Mouse (Mus musculus) embryonic facial prominence, embryonic 10.5 days (tissue): ENCODE measurements at regions not wholly inside any gene's neighbourhood (a gene's known extent, or its start where the extent isn't known, plus 50 kb on each side); places are given as distances from the start of the nearest gene placed in this dataset.

Experiments used
- DNase-seq: peaks from one replicate; pipeline ENCODE4 v3.0.0-alpha.2; 2017; ENCODE audit warnings: low spot score
- H3K27ac ChIP-seq: fragments of 300-500 bp; sonication (generic); replicated peaks from 2 replicates; pipeline ENCODE4 v1.5.1; 2016; ENCODE audit warnings: mild to moderate bottlenecking
- H3K27me3 ChIP-seq: fragments of 300-500 bp; sonication (generic); replicated peaks from 2 replicates; pipeline ENCODE4 v1.6.1; 2016; ENCODE audit warnings: low read depth, mild to moderate bottlenecking; ENCODE audit not compliant: poor library complexity, severe bottlenecking
- H3K36me3 ChIP-seq: fragments of 300-500 bp; sonication (generic); replicated peaks from 2 replicates; pipeline ENCODE4 v1.6.1; 2016; ENCODE audit warnings: mild to moderate bottlenecking, moderate library complexity
- H3K4me1 ChIP-seq: fragments of 300-500 bp; sonication (generic); 2 replicates; pipeline ENCODE4 v1.6.1; 2016
- H3K4me3 ChIP-seq: fragments of 300-500 bp; sonication (generic); 2 replicates; pipeline ENCODE4 v1.5.1; 2016; ENCODE audit warnings: mild to moderate bottlenecking, moderate library complexity
- H3K9me3 ChIP-seq: fragments of 300-500 bp; sonication (generic); 2 replicates; pipeline ENCODE4 v1.6.1; 2016; ENCODE audit warnings: mild to moderate bottlenecking
- WGBS: fragments of 180-500 bp; shearing (Covaris S2); methylation state at CpG from one replicate; pipeline ENCODE4 v1.1.7; 2016; 5-methylcytosine and 5-hydroxymethylcytosine counted together

- Histone ChIP-seq H3K9me3 (0 out of 2 replicates have a peak, but pooled peaks cover 2% of the 10 kb centered on the region), H3K27ac (no peak overlapping the region), H3K4me3 (no peak overlapping the region), H3K36me3 (no peaks in the 10 kb centered on the region), H3K4me1 (peaks cover under 1% of the 10 kb centered on the region; the same call in 1 of the 2 replicates), H3K27me3 (no peaks in the 10 kb centered on the region)
- DNase-seq, result no peak
- 86% methylated on average over 4 of the region's 4 CpGs for WGBS
Measured at GRCm38 (mm10) chr12:71607966-71608365, 222.9 kb upstream of the Daam1 start.

GRCm38 (mm10) chr12:71613326-71613725, 217.6 kb upstream of the Daam1 start:
- 54% methylated on average over 8 of the region's 8 CpGs for WGBS
- Histone ChIP-seq H3K9me3 (no peaks in the 10 kb centered on the region), H3K4me3 (no peak overlapping the region), H3K36me3 (no peaks in the 10 kb centered on the region), H3K27ac (no peak overlapping the region), H3K4me1 (peaks cover 8% of the 10 kb centered on the region; the same call in 1 of the 2 replicates), H3K27me3 (no peaks in the 10 kb centered on the region)
- DNase-seq, result peak; percentile 29

GRCm38 (mm10) chr12:71614945-71615344, 215.9 kb upstream of the Daam1 start:
- Histone ChIP-seq H3K4me1 (peaks cover 15% of the 10 kb centered on the region), H3K36me3 (no peaks in the 10 kb centered on the region), H3K4me3 (no peak overlapping the region), H3K27me3 (no peaks in the 10 kb centered on the region), H3K9me3 (no peaks in the 10 kb centered on the region), H3K27ac (no peak overlapping the region)
- no peak for DNase-seq
- WGBS, result 77% methylated on average over 2 of the region's 2 CpGs

GRCm38 (mm10) chr12:71615383-71615782, 215.5 kb upstream of the Daam1 start:
- Histone ChIP-seq H3K4me3 (no peak overlapping the region), H3K27ac (no peak overlapping the region), H3K27me3 (no peaks in the 10 kb centered on the region), H3K9me3 (no peaks in the 10 kb centered on the region), H3K36me3 (no peaks in the 10 kb centered on the region), H3K4me1 (peaks cover 19% of the 10 kb centered on the region)
- no peak for DNase-seq
- 41% methylated on average over 2 of the region's 2 CpGs for WGBS

GRCm38 (mm10) chr12:71616121-71616520, 214.8 kb upstream of the Daam1 start:
- Histone ChIP-seq H3K9me3 (no peaks in the 10 kb centered on the region), H3K4me1 (peaks cover 25% of the 10 kb centered on the region), H3K27me3 (no peaks in the 10 kb centered on the region), H3K36me3 (no peaks in the 10 kb centered on the region), H3K4me3 (no peak overlapping the region), H3K27ac (no peak overlapping the region)
- DNase-seq, result no peak
- WGBS, result 85% methylated on average over 4 of the region's 4 CpGs

- Histone ChIP-seq H3K27ac (no peak overlapping the region), H3K9me3 (no peaks in the 10 kb centered on the region), H3K27me3 (no peaks in the 10 kb centered on the region), H3K4me1 (peaks cover 25% of the 10 kb centered on the region), H3K36me3 (no peaks in the 10 kb centered on the region), H3K4me3 (no peak overlapping the region)
- no peak for DNase-seq
- 83% methylated on average over 6 of the region's 6 CpGs for WGBS
Measured at GRCm38 (mm10) chr12:71618466-71618865, 212.4 kb upstream of the Daam1 start.

GRCm38 (mm10) chr12:71618956-71619355, 211.9 kb upstream of the Daam1 start:
- DNase-seq, result no peak
- no peaks in the 10 kb centered on the region for H3K36me3 ChIP-seq
- 89% methylated on average over 8 of the region's 8 CpGs for WGBS

GRCm38 (mm10) chr12:71619561-71619960, 211.3 kb upstream of the Daam1 start:
- DNase-seq, result no peak
- Histone ChIP-seq H3K27ac (no peak overlapping the region), H3K9me3 (no peaks in the 10 kb centered on the region), H3K27me3 (no peaks in the 10 kb centered on the region), H3K36me3 (no peaks in the 10 kb centered on the region), H3K4me1 (peaks cover 28% of the 10 kb centered on the region), H3K4me3 (no peak overlapping the region)
- WGBS, result 42% methylated on average over 4 of the region's 4 CpGs

More at GRCm38 (mm10) chr12:71618956-71619355, 211.9 kb upstream of the Daam1 start:
- H3K4me3 ChIP-seq, result no peak overlapping the region
- H3K4me1 ChIP-seq, result peaks cover 22% of the 10 kb centered on the region
- H3K27me3 ChIP-seq, result no peaks in the 10 kb centered on the region
- H3K9me3 ChIP-seq, result no peaks in the 10 kb centered on the region
- H3K27ac ChIP-seq, result no peak overlapping the region

- no peak overlapping the region for H3K27ac ChIP-seq
- WGBS, result 42% methylated on average over 4 of the region's 4 CpGs
- peaks cover 36% of the 10 kb centered on the region for H3K4me1 ChIP-seq
- no peaks in the 10 kb centered on the region for H3K9me3 ChIP-seq
- no peak for DNase-seq
- no peaks in the 10 kb centered on the region for H3K36me3 ChIP-seq
- H3K27me3 ChIP-seq, result no peaks in the 10 kb centered on the region
- no peak overlapping the region for H3K4me3 ChIP-seq
Measured at GRCm38 (mm10) chr12:71621542-71621941, 209.3 kb upstream of the Daam1 start.

GRCm38 (mm10) chr12:71622761-71623160, 208.1 kb upstream of the Daam1 start:
- 83% methylated on average over 2 of the region's 2 CpGs for WGBS

GRCm38 (mm10) chr12:71623271-71623670, 207.6 kb upstream of the Daam1 start:
- H3K36me3 ChIP-seq, result no peaks in the 10 kb centered on the region
- H3K4me3 ChIP-seq, result no peak overlapping the region
- WGBS, result 89% methylated on average over 5 of the region's 5 CpGs
- H3K27ac ChIP-seq, result no peak overlapping the region
- H3K27me3 ChIP-seq, result no peaks in the 10 kb centered on the region
- no peak for DNase-seq
- peaks cover 49% of the 10 kb centered on the region for H3K4me1 ChIP-seq
- H3K9me3 ChIP-seq, result no peaks in the 10 kb centered on the region

More at GRCm38 (mm10) chr12:71622761-71623160, 208.1 kb upstream of the Daam1 start:
- no peaks in the 10 kb centered on the region for H3K27me3 ChIP-seq
- H3K4me1 ChIP-seq, result peaks cover 47% of the 10 kb centered on the region
- no peaks in the 10 kb centered on the region for H3K36me3 ChIP-seq
- no peak overlapping the region for H3K4me3 ChIP-seq
- no peaks in the 10 kb centered on the region for H3K9me3 ChIP-seq
- DNase-seq, result no peak
- no peak overlapping the region for H3K27ac ChIP-seq

GRCm38 (mm10) chr12:71624076-71624475, 206.8 kb upstream of the Daam1 start:
- Histone ChIP-seq H3K36me3 (no peaks in the 10 kb centered on the region), H3K27ac (no peak overlapping the region), H3K4me3 (no peak overlapping the region), H3K27me3 (no peaks in the 10 kb centered on the region), H3K9me3 (no peaks in the 10 kb centered on the region), H3K4me1 (peaks cover 49% of the 10 kb centered on the region)
- no peak for DNase-seq
- WGBS, result 80% methylated on average over 8 of the region's 8 CpGs

GRCm38 (mm10) chr12:71624676-71625075, 206.2 kb upstream of the Daam1 start:
- Histone ChIP-seq H3K36me3 (no peaks in the 10 kb centered on the region), H3K9me3 (no peaks in the 10 kb centered on the region), H3K27ac (no peak overlapping the region), H3K27me3 (no peaks in the 10 kb centered on the region), H3K4me1 (peaks cover 45% of the 10 kb centered on the region), H3K4me3 (no peak overlapping the region)
- WGBS, result 78% methylated on average over 6 of the region's 6 CpGs
- DNase-seq, result no peak

- Histone ChIP-seq H3K4me3 (no peak overlapping the region), H3K27ac (no peak overlapping the region), H3K27me3 (no peaks in the 10 kb centered on the region), H3K4me1 (peaks cover 41% of the 10 kb centered on the region), H3K9me3 (no peaks in the 10 kb centered on the region), H3K36me3 (no peaks in the 10 kb centered on the region)
- 65% methylated on average over 4 of the region's 4 CpGs for WGBS
- no peak for DNase-seq
Measured at GRCm38 (mm10) chr12:71625115-71625514, 205.8 kb upstream of the Daam1 start.
